Mouse (Mus musculus) thymus, postnatal 4 days (tissue): ENCODE measurements around the gene Kat6b.

Source experiments
- DNase-seq: peaks from one replicate; pipeline ENCODE4 v3.0.0; 2021

The Kat6b gene

GRCm38 (mm10) chr14:21600174-21600566 is 118.9 kb downstream of the Kat6b start:
- no peak for DNase-seq

GRCm38 (mm10) chr14:21600628-21601027 is 119.4 kb downstream of the Kat6b start:
- no peak for DNase-seq

GRCm38 (mm10) chr14:21602166-21602565 is 120.9 kb downstream of the Kat6b start:
- DNase-seq: no peak

- DNase-seq: no peak
Measured at GRCm38 (mm10) chr14:21602937-21603336, 121.7 kb downstream of the Kat6b start.

GRCm38 (mm10) chr14:21607686-21608085 is 126.5 kb downstream of the Kat6b start:
- no peak for DNase-seq

GRCm38 (mm10) chr14:21608886-21609285 is 127.7 kb downstream of the Kat6b start:
- no peak for DNase-seq

- no peak for DNase-seq
Measured at GRCm38 (mm10) chr14:21610224-21610623, 129.0 kb downstream of the Kat6b start.

- DNase-seq: no peak
Measured at GRCm38 (mm10) chr14:21613031-21613430, 131.8 kb downstream of the Kat6b start.

GRCm38 (mm10) chr14:21614103-21614502 is 132.9 kb downstream of the Kat6b start:
- DNase-seq: no peak

GRCm38 (mm10) chr14:21615853-21616252 is 134.6 kb downstream of the Kat6b start:
- DNase-seq: no peak

GRCm38 (mm10) chr14:21617221-21617980 is 136.2 kb downstream of the Kat6b start:
- no peak for DNase-seq

- DNase-seq: no peak
Measured at GRCm38 (mm10) chr14:21619951-21620350, 138.7 kb downstream of the Kat6b start.

- no peak for DNase-seq
Measured at GRCm38 (mm10) chr14:21625946-21626345, 144.7 kb downstream of the Kat6b start.

- no peak for DNase-seq
Measured at GRCm38 (mm10) chr14:21631665-21632200, 150.5 kb downstream of the Kat6b start.

- no peak for DNase-seq
Measured at GRCm38 (mm10) chr14:21636548-21636947, 155.3 kb downstream of the Kat6b start.

GRCm38 (mm10) chr14:21640806-21641435 is 159.7 kb downstream of the Kat6b start:
- DNase-seq: no peak

GRCm38 (mm10) chr14:21653813-21654212 is 172.6 kb downstream of the Kat6b start:
- no peak for DNase-seq

GRCm38 (mm10) chr14:21659155-21659554 is 177.9 kb downstream of the Kat6b start:
- DNase-seq: no peak

- peak; percentile 85 for DNase-seq
Measured at GRCm38 (mm10) chr14:21659652-21660051, 178.4 kb downstream of the Kat6b start.

GRCm38 (mm10) chr14:21662465-21663142 is 181.4 kb downstream of the Kat6b start:
- DNase-seq: no peak

- no peak for DNase-seq
Measured at GRCm38 (mm10) chr14:21669218-21669617, 188.0 kb downstream of the Kat6b start.

- DNase-seq: no peak
Measured at GRCm38 (mm10) chr14:21669633-21670421, 188.6 kb downstream of the Kat6b start.
